Mouse (Mus musculus): Measurements from ENCODE around the gene Gbp4.
"Not testable (repeated sequence)": the region's sequence is repeated elsewhere in the genome, so short reads cannot be mapped to it uniquely, and the experiment has no call there.

Gbp4 gene

GRCm38 (mm10) chr5:105139409-105140088 lies at the start of gene Gbp4, which contains the start of the genes Gbp9 and Gbp8:
Gbp4 (minus strand) TSS chr5:105139586.
Gbp9 (minus strand) TSS chr5:105139539.
Gbp8 (minus strand) TSS chr5:105139540.
- DNase-seq (ENCODE audit: low spot score) = not testable (repeated sequence)

GRCm38 (mm10) chr5:105181446-105181845 lies 42.1 kb upstream of the Gbp4 start:
- no peak for DNase-seq (ENCODE audit: low spot score)

- DNase-seq (ENCODE audit: low spot score) = no peak
These were observed 17.2 kb upstream of the Gbp4 start for GRCm38 (mm10) chr5:105156582-105156981.

- no peak for DNase-seq (ENCODE audit: low spot score)
These were observed 14.7 kb upstream of the Gbp4 start for GRCm38 (mm10) chr5:105154049-105154448.

- not testable (repeated sequence) for DNase-seq (ENCODE audit: low spot score)
These were observed 8.7 kb upstream of the Gbp4 start for GRCm38 (mm10) chr5:105148062-105148461.

GRCm38 (mm10) chr5:105146447-105146846 lies 7.1 kb upstream of the Gbp4 start:
- DNase-seq (ENCODE audit: low spot score) = no peak

GRCm38 (mm10) chr5:105145731-105146130 lies 6.3 kb upstream of the Gbp4 start:
- not testable (repeated sequence) for DNase-seq (ENCODE audit: low spot score)

GRCm38 (mm10) chr5:105140089-105140810 lies 864 bp upstream of the Gbp4 start:
- not testable (repeated sequence) for DNase-seq (ENCODE audit: low spot score)

- no peak for DNase-seq (ENCODE audit: low spot score)
These were observed 480 bp downstream of the Gbp4 start for GRCm38 (mm10) chr5:105138906-105139305.

GRCm38 (mm10) chr5:105136706-105137304 lies 2.6 kb downstream of the Gbp4 start:
- DNase-seq (ENCODE audit: low spot score) = not testable (repeated sequence)

GRCm38 (mm10) chr5:105121731-105122130 lies 17.7 kb downstream of the Gbp4 start:
- not testable (repeated sequence) for DNase-seq (ENCODE audit: low spot score)

GRCm38 (mm10) chr5:105115740-105116139 lies 23.6 kb downstream of the Gbp4 start:
- no peak for DNase-seq (ENCODE audit: low spot score)

GRCm38 (mm10) chr5:105114696-105115095 lies 24.7 kb downstream of the Gbp4 start:
- no peak for DNase-seq (ENCODE audit: low spot score)

- no peak for DNase-seq (ENCODE audit: low spot score)
These were observed 25.7 kb downstream of the Gbp4 start for GRCm38 (mm10) chr5:105113656-105114055.

- DNase-seq (ENCODE audit: low spot score) = peak; percentile 5
These were observed 29.0 kb downstream of the Gbp4 start for GRCm38 (mm10) chr5:105110271-105110852.

- DNase-seq (ENCODE audit: low spot score) = peak; percentile 3
These were observed 29.6 kb downstream of the Gbp4 start for GRCm38 (mm10) chr5:105109775-105110174.

GRCm38 (mm10) chr5:105105689-105106088 lies 33.7 kb downstream of the Gbp4 start:
- not testable (repeated sequence) for DNase-seq (ENCODE audit: low spot score)

- no peak for DNase-seq (ENCODE audit: low spot score)
These were observed 57.5 kb downstream of the Gbp4 start for GRCm38 (mm10) chr5:105081900-105082299.

- not testable (repeated sequence) for DNase-seq (ENCODE audit: low spot score)
These were observed 71.0 kb downstream of the Gbp4 start for GRCm38 (mm10) chr5:105068356-105068755.

Measured in yolk sac, embryonic 10.5 days (tissue).